Mouse (Mus musculus) adrenal gland, adult (tissue): ENCODE data around the gene Slc22a16.
"Not testable (repeated sequence)": the region's sequence is repeated elsewhere in the genome, so short reads cannot be mapped to it uniquely, and the experiment has no call there.

Experiments
- DNase-seq, 2 experiments: peaks; one replicate each; pipeline ENCODE4 v3.0.0; 2022 to 2023; ENCODE audit warnings: low spot score in 1 of 2; ENCODE audit not compliant: inconsistent age in 2 of 2

The Slc22a16 gene

GRCm38 (mm10) chr10:40570036-40570435 is at the start of gene Slc22a16:
Slc22a16 (plus strand) TSS chr10:40570336.
- DNase-seq, result no peak

- peak in 1 of 2 experiments; percentile 66 for DNase-seq
Observed at GRCm38 (mm10) chr10:40521579-40521978, 48.6 kb upstream of the Slc22a16 start.

GRCm38 (mm10) chr10:40523312-40523975 is 46.7 kb upstream of the Slc22a16 start:
- DNase-seq, result peak in 1 of 2 experiments; percentile 13

GRCm38 (mm10) chr10:40524032-40524806 is 45.9 kb upstream of the Slc22a16 start:
- peak in 1 of 2 experiments; percentile 48 for DNase-seq

GRCm38 (mm10) chr10:40524991-40525390 is 45.1 kb upstream of the Slc22a16 start:
- DNase-seq, result peak in 1 of 2 experiments; percentile 89

- DNase-seq, result no peak
Observed at GRCm38 (mm10) chr10:40525616-40526155, 44.5 kb upstream of the Slc22a16 start.

- no peak for DNase-seq
Observed at GRCm38 (mm10) chr10:40526301-40526761, 43.8 kb upstream of the Slc22a16 start.

GRCm38 (mm10) chr10:40526986-40527385 is 43.1 kb upstream of the Slc22a16 start:
- no peak for DNase-seq

- DNase-seq, result no peak
Observed at GRCm38 (mm10) chr10:40527573-40527972, 42.6 kb upstream of the Slc22a16 start.

- DNase-seq, result no peak
Observed at GRCm38 (mm10) chr10:40528668-40529067, 41.5 kb upstream of the Slc22a16 start.

GRCm38 (mm10) chr10:40529617-40530016 is 40.5 kb upstream of the Slc22a16 start:
- DNase-seq, result peak; percentile 29 to 72

- DNase-seq, result no peak
Observed at GRCm38 (mm10) chr10:40530661-40531060, 39.5 kb upstream of the Slc22a16 start.

- not testable (repeated sequence) for DNase-seq
Observed at GRCm38 (mm10) chr10:40532586-40532985, 37.5 kb upstream of the Slc22a16 start.

- DNase-seq, result no peak
Observed at GRCm38 (mm10) chr10:40541351-40541750, 28.8 kb upstream of the Slc22a16 start.

- DNase-seq, result no peak
Observed at GRCm38 (mm10) chr10:40549317-40549716, 20.8 kb upstream of the Slc22a16 start.

GRCm38 (mm10) chr10:40551801-40552200 is 18.3 kb upstream of the Slc22a16 start:
- no peak for DNase-seq

GRCm38 (mm10) chr10:40565695-40566094 is 4.4 kb upstream of the Slc22a16 start:
- not testable (repeated sequence) for DNase-seq

- no peak for DNase-seq
Observed at GRCm38 (mm10) chr10:40575912-40576634, 5.9 kb downstream of the Slc22a16 start.

- peak in 1 of 2 experiments; percentile 34 for DNase-seq
Observed at GRCm38 (mm10) chr10:40583584-40584255, 13.6 kb downstream of the Slc22a16 start.

GRCm38 (mm10) chr10:40592186-40592585 is 22.1 kb downstream of the Slc22a16 start:
- no peak for DNase-seq

- peak; percentile 63 to 71 for DNase-seq
Observed at GRCm38 (mm10) chr10:40597177-40597576, 27.0 kb downstream of the Slc22a16 start.
